Mouse (Mus musculus): ENCODE results near the gene Nupl1.

GRCm38 (mm10) chr14:60135801-60136200 lies 115.4 kb downstream of the Nupl1 start:
- TF ChIP-seq POLR2A (IDR thresholded peaks at IDR 0.05; ENCODE audit: control insufficient read depth, extremely low read depth, insufficient read depth, low read length, poor library complexity) (no peak), CTCF (IDR thresholded peaks at IDR 0.05; ENCODE audit: borderline replicate concordance, control insufficient read depth, extremely low read depth, insufficient read depth, low read length, poor library complexity) (no peak)
